Mouse (Mus musculus) heart, adult 2 months (tissue): ENCODE results near the gene Trim9.

Experiments
- CTCF ChIP-seq: fragments of 200-600 bp; IDR thresholded peaks from 2 replicates; pipeline ENCODE4 v1.8.1; 2022; ENCODE audit warnings: antibody characterized with exemption, mild to moderate bottlenecking, moderate library complexity
- EP300 ChIP-seq: fragments of 200-500 bp; IDR thresholded peaks from 2 replicates; pipeline ENCODE4 v1.6.1; 2011; ENCODE audit warnings: low read depth, low read length, control low read depth; ENCODE audit not compliant: insufficient read depth
- POLR2A ChIP-seq: fragments of 200-500 bp; IDR thresholded peaks from 2 replicates; pipeline ENCODE4 v1.6.1; 2011; ENCODE audit warnings: mild to moderate bottlenecking, low read depth, low read length, control low read depth; ENCODE audit not compliant: insufficient read depth

DNA sequence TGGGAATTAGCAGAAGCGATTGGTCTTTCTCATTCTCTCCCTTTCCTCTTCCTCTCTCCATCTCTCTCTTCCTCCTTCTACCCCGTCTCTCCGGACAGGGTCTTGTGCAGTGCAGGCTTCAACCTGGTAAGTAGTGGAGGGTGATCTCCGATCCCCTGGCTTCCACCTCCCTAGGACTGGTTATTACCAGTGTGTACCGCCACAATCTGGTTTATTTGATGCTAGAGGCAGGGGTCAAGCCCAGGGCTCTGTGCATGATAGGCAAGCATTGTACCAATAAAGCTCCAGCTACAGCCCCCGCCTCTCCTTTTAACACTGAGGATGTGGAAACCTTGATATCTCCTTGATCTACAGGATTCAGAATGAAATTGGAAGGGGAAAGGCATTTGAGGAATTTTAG lies 133.8 kb downstream of the Trim9 start:
- TF ChIP-seq CTCF: no peak
- no peak for TF ChIP-seq POLR2A
- no peak for TF ChIP-seq EP300
